Mouse (Mus musculus) frontal cortex, postnatal 10 days (tissue): ENCODE measurements at regions not wholly inside any gene's neighbourhood (a gene's known extent, or its start where the extent isn't known, plus 50 kb on each side); places are given as distances from the start of the nearest gene placed in this dataset.

Experiments used
- DNase-seq, 2 experiments: peaks; one replicate each; pipeline ENCODE4 v3.0.0; 2022; ENCODE audit warnings: low spot score in 2 of 2, mixed read lengths in 1 of 2

DNA sequence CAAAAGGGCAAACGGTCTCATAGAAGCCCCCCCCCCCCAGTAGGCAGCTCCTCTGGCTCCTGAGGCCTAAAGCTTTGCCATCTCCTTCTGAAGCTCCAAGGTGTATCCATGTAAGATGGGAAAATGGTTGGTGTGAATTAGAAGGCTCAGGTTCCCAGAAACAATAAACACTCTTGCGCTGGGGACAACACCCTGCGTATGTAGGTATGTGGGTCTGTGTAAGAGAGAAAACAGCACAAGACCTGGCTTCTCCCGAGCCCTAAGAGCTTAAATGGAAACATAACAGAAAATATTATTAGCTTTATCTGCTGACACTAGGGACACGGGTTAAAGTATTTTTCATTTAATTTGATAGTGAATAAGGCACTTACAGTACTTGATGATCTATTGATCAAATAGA lies 79.9 kb upstream of the Tbca start:
- DNase-seq, result no peak

DNA sequence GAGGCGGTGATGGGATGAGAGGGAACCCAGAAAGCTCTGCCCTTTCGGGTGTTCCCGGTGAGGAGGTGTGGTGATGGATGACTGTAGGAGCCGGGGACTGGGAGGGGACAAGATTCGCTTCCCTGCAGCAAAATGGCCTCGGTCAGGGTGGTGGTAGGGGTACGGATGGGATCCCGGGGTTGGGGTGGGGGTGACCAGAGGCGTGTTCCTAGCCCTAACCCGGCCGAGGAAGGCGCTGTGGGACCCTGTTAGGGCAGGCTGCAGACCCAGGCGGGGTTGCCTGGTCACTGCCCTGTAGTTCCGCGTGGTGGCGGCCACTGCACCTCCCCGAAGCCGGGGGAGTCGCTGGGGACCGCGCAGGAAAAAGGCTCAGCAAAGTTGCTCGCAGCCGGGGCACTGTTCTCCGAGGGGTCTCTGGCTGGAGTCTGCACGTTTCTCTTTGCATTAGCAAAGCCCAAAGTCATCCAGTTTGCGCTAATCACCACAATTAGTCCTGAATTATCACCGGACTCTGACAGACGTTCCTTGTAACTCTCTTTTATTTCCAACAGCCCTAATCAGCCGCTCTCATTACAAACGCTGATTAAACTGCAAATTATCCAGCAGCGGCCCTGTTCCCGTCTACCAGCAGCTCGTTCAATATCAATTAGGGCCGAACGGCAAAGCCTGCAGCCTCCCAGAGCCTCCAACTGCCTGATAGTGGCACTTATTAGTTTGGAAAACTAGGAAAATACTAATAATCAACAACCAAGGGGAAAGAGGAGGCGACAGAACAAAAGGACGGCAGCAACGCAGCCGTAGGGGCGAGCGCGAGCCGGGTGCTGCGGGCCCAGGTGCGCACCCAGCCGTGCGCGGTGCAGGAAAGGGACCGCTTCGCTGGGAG lies 78.8 kb upstream of the Tbca start:
- peak in 1 of 2 experiments; percentile 17 for DNase-seq

DNA sequence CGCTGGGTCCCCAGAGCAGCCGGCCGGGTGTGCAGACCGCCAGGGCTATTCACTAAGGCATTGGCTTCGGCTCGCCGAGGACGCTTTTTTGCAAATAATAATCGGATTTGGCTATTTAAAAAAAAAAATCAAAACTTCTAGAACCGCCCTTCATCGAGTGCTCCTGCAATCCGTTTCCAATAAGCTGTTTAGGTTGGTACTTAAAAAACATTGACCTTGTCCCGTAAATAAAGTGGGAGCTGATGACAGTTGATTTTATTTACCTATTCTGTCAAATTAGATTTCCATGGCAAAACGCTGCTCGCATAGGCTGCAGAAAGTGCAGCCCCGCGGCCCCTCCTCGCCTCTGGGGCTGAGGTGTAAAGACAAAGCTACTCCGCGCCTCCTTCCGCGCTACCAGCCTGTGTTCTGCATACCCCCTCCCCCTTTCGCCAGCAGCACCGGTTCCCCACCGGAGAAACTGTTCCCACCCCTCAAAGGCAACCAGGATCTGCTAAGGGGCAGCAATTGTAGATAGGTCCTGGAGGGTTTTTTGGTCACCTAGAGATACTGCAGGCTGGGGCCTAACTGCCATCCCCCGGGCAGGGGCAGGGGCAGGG lies 78.0 kb upstream of the Tbca start:
- DNase-seq, result no peak

DNA sequence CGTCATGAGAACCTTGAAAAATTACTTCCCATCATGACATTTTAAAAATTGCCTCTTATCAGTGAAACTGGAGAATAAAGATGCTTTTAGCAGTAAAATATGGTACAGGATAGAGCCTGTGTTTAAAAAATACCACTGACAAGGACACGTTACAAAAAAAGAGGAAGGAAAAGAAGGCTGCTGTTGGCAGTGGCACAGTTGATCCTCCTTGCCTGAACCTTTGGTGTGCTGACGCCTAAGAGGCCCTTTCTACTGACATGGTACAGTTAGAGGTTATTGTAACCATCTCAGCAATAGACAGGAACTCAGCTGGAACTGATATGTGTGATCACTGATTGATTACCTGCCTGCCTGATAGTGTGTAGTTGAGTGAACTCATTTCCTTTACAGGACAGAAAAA lies 75.3 kb upstream of the Tbca start:
- no peak for DNase-seq

DNA sequence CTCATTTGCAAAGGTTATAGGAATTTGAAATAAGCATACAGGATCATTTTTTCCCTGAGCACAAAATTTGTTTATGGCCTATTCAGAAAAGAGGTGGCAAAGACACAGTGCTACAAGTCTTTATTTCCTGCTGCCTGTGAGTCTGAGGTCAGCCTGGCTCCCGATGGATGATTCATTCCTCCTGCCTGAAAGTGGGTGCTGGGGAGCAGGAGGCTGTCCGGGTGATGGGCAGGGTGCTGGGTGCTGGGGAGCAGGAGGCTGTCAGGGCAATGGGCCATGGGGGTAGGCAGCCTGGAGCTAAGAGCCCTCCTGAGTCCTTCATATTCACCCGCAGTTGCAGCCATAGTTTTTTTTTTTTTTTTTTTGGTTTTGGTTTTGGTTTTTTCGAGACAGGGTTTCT lies 67.1 kb upstream of the Tbca start:
- DNase-seq, result no peak
